Mouse (Mus musculus): Measurements from ENCODE around the gene Otx2.
"Not testable (repeated sequence)": the region's sequence is repeated elsewhere in the genome, so short reads cannot be mapped to it uniquely, and the experiment has no call there.

Gene Otx2

DNA sequence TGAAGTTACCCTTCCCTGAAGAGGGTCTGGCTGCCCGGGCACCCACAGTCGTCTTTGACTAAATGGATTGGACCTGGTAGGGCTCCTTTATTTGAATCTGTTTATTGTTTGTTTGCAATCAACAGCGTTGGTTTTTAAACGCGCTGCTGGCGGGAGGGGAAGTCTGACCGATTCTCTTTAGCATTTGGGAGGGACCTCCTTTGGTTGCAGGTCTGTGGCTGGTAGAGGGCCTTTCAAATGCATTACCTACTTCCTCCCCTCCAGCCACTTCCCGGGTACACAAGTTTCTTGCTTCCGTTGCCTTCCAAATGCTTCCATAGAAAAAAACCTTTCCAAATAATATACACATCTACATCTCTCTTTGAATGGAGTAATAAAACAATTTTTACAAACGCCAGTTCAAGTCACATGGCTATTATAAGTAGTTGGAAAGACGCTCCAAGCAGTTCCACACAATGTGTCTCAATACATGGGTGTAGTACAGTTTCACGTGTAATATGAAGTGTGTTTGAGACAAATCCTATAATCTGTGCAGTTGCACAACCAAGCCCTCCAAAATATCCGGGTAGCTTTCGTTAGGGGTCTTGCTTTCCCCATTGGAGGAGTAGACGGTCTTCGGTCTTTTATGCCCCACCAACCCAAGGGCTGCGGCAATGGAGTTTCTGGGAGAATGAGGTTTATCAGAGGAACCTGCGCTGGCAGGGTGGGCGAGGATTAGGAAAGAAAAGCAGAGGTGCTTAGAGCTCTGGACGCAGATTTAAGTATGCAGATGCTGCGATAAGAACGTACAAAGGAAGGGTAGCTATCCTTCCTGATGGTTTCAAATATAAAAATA lies 19.7 kb downstream of the Otx2 start:
- no peak for DNase-seq (ENCODE audit: low spot score)

- no peak for DNase-seq (ENCODE audit: low spot score)
These were observed 20.5 kb downstream of the Otx2 start for GRCm38 (mm10) chr14:48653081-48653480.

DNA sequence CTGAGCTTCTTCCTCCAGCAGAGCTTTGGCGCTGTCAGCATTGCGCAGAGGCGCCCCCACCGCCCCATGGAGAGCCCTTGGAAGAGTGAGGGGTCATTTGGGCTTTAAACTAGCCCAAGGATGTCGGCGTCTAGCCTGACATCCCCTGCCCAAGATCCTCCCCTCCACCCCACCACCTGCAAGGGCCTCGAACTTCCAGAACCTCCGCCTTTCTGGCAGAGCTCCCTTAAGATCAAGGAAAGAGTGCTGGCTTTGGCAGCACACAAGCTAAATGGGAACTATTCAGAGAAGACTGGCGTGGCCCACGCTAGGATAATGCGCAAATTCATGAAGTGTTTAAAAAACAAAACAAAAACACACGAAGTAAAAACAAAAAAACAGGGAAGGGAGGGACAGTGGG lies 21.4 kb downstream of the Otx2 start:
- no peak for DNase-seq (ENCODE audit: low spot score)

GRCm38 (mm10) chr14:48651471-48652211 lies 22.0 kb downstream of the Otx2 start:
- DNase-seq (ENCODE audit: low spot score): no peak

GRCm38 (mm10) chr14:48641462-48642395 lies 31.9 kb downstream of the Otx2 start:
- no peak for DNase-seq (ENCODE audit: low spot score)

GRCm38 (mm10) chr14:48633141-48633540 lies 40.5 kb downstream of the Otx2 start:
- DNase-seq (ENCODE audit: low spot score): no peak

DNA sequence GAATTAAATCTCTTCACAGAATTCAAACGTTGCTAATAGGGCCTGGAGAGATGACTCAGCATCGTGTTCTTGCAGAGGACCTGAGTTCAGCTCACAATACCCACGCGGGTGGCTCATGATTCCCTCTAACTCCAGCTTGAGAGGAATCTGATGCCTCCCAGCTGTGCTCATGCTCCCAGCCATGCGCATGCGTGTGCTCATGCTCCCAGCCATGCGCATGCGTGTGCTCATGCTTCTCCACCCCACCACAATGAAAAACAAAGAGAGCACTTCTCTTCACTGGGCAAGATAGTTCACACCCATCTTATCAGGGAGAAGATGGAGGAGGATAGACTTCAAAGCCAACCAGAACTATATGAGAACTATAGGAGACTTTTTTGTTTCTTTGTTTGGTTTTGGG lies 41.3 kb downstream of the Otx2 start:
- no peak for DNase-seq (ENCODE audit: low spot score)

GRCm38 (mm10) chr14:48631486-48631885 lies 42.1 kb downstream of the Otx2 start:
- DNase-seq (ENCODE audit: low spot score): no peak

GRCm38 (mm10) chr14:48629404-48629803 lies 44.2 kb downstream of the Otx2 start:
- no peak for DNase-seq (ENCODE audit: low spot score)

DNA sequence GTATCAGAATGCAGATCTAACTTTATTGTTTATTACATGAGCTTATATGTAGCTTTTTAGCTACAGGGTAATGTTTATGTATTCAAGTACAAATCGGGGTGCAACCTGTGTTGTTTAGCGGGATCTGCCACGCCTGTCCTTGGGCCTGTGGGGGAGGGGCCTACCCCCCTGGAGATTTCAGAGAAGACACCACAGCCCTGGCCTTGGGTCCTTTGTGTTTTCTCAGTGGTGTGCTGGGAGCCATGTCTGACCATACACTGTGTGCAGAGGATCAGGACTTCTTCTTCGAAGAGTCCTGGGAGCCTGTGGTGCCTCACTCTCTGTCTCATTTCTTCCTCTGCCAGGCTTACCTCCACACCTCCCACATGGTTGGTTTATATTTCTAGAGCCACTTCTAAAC lies 47.3 kb downstream of the Otx2 start:
- DNase-seq (ENCODE audit: low spot score): no peak

DNA sequence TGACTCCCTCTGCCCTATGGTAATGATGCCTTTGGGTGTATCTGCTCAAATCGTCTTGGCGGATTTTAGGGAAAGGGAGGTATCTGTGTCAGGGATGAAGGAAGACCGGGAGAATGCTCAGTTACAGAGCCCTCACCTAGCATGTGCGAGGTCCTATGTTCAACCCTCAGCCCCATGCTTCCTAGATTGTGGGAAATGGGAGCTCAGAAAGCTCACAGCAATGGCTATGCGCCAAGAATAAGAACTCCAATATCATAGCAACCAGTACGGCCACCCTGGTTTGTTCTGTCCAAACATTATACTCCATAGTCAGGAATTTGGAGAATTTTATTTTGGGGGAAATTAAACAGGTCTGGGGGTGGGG lies 48.3 kb downstream of the Otx2 start:
- DNase-seq (ENCODE audit: low spot score): no peak

- DNase-seq (ENCODE audit: low spot score): peak; percentile 14
These were observed 48.9 kb downstream of the Otx2 start for GRCm38 (mm10) chr14:48624596-48625330.

GRCm38 (mm10) chr14:48622726-48623125 lies 50.9 kb downstream of the Otx2 start:
- not testable (repeated sequence) for DNase-seq (ENCODE audit: low spot score)

GRCm38 (mm10) chr14:48616361-48616760 lies 57.3 kb downstream of the Otx2 start:
- no peak for DNase-seq (ENCODE audit: low spot score)

GRCm38 (mm10) chr14:48608641-48609310 lies 64.8 kb downstream of the Otx2 start:
- no peak for DNase-seq (ENCODE audit: low spot score)

Measured in testis, postnatal 14 days (tissue).